Mouse (Mus musculus): ENCODE results near the gene Tbc1d14. TPM values are rescaled to one million over a fixed set of nuclear protein-coding genes. Genes with fewer than 3 reads are reported as not detected.

The Tbc1d14 gene
- polyA plus RNA-seq, 1 experiment from 2014 or later = 38.1 TPM

- H3K4me3 ChIP-seq = peak overlapping the region; percentile 90
- no peaks in the 10 kb centered on the region for H3K9me3 ChIP-seq
- ATAC-seq (ENCODE audit: low FRiP score, low read depth) = no peak
- WGBS = 38% methylated on average over 19 of the region's 19 CpGs
- H3K9ac ChIP-seq = 0 out of 2 replicates have a peak overlapping the region, but pooled peaks have one; percentile 57
- H3K36me3 ChIP-seq = peaks cover 5% of the 10 kb centered on the region
- H3K27ac ChIP-seq = no peak overlapping the region
- H3K4me1 ChIP-seq = peaks cover 27% of the 10 kb centered on the region
- H3K4me2 ChIP-seq (replicated peaks) = peak overlapping the region; percentile 92
- H3K27me3 ChIP-seq = peaks cover 25% of the 10 kb centered on the region
Measured at GRCm38 (mm10) chr5:36485306-36485705, 107.8 kb downstream of the Tbc1d14 start.

GRCm38 (mm10) chr5:36484171-36484990, 108.7 kb downstream of the Tbc1d14 start, which contains the start of the genes Tada2b and Ccdc96:
Tada2b (minus strand) TSS chr5:36484285.
Ccdc96 (plus strand) TSS chr5:36484588.
- H3K9me3 ChIP-seq = no peaks in the 10 kb centered on the region
- peak; percentile 99 for ATAC-seq (ENCODE audit: low FRiP score, low read depth)
- peak within 1 kb of the TSS; percentile 92 for H3K4me2 ChIP-seq (replicated peaks)
- under 1% methylated on average over 87 of the region's 97 CpGs for WGBS
- H3K4me1 ChIP-seq = peaks cover 27% of the 10 kb centered on the region
- peaks cover 5% of the 10 kb centered on the region for H3K36me3 ChIP-seq
- peak within 1 kb of the TSS; percentile 90 for H3K4me3 ChIP-seq
- H3K9ac ChIP-seq = peak within 1 kb of the TSS; percentile 92
- H3K27ac ChIP-seq = peak within 1 kb of the TSS; percentile 39; the same call in 1 of the 2 replicates
- H3K27me3 ChIP-seq = peaks cover 25% of the 10 kb centered on the region

GRCm38 (mm10) chr5:36483203-36484101, 109.6 kb downstream of the Tbc1d14 start:
- Histone ChIP-seq H3K4me2 (replicated peaks) (peak overlapping the region; percentile 92), H3K9ac (peak overlapping the region; percentile 92), H3K4me1 (peaks cover 27% of the 10 kb centered on the region), H3K4me3 (peak overlapping the region; percentile 90), H3K27ac (peak overlapping the region; percentile 39; the same call in 1 of the 2 replicates), H3K36me3 (peaks cover 5% of the 10 kb centered on the region), H3K9me3 (no peaks in the 10 kb centered on the region), H3K27me3 (peaks cover 25% of the 10 kb centered on the region)
- ATAC-seq (ENCODE audit: low FRiP score, low read depth) = peak; percentile 34; the same call in 1 of the 2 replicates
- WGBS = 1% methylated on average over 51 of the region's 58 CpGs

GRCm38 (mm10) chr5:36481114-36481513, 112.0 kb downstream of the Tbc1d14 start:
- whole genome bisulfite sequencing = 69% methylated on average over 1 of the region's 1 CpGs
- ATAC-seq (ENCODE audit: low FRiP score, low read depth) = no peak
- Histone ChIP-seq H3K4me3 (no peak overlapping the region), H3K4me1 (peaks cover 27% of the 10 kb centered on the region), H3K27me3 (peaks cover 16% of the 10 kb centered on the region), H3K4me2 (replicated peaks) (no peak overlapping the region), H3K27ac (no peak overlapping the region), H3K36me3 (peaks cover 14% of the 10 kb centered on the region), H3K9me3 (no peaks in the 10 kb centered on the region), H3K9ac (no peak overlapping the region)

- Histone ChIP-seq H3K4me2 (replicated peaks) (no peak overlapping the region), H3K27ac (no peak overlapping the region), H3K27me3 (peaks cover 9% of the 10 kb centered on the region), H3K9me3 (no peaks in the 10 kb centered on the region), H3K4me1 (peaks cover 27% of the 10 kb centered on the region), H3K9ac (no peak overlapping the region), H3K36me3 (peaks cover 20% of the 10 kb centered on the region), H3K4me3 (no peak overlapping the region)
- no peak for ATAC-seq (ENCODE audit: low FRiP score, low read depth)
- 88% methylated on average over 4 of the region's 4 CpGs for WGBS
Measured at GRCm38 (mm10) chr5:36480398-36480797, 112.7 kb downstream of the Tbc1d14 start.

- Histone ChIP-seq H3K4me1 (peaks cover 22% of the 10 kb centered on the region), H3K36me3 (peaks cover 24% of the 10 kb centered on the region), H3K9ac (no peak overlapping the region), H3K27ac (no peak overlapping the region), H3K4me3 (no peak overlapping the region), H3K27me3 (peaks cover 2% of the 10 kb centered on the region; the same call in 1 of the 2 replicates), H3K9me3 (no peaks in the 10 kb centered on the region), H3K4me2 (replicated peaks) (no peak overlapping the region)
- 73% methylated on average over 2 of the region's 2 CpGs for WGBS
- no peak for ATAC-seq (ENCODE audit: low FRiP score, low read depth)
Measured at GRCm38 (mm10) chr5:36479735-36480134, 113.3 kb downstream of the Tbc1d14 start.

- no peaks in the 10 kb centered on the region for H3K9me3 ChIP-seq
- no peak for ATAC-seq (ENCODE audit: low FRiP score, low read depth)
- WGBS = 94% methylated on average over 6 of the region's 6 CpGs
Measured at GRCm38 (mm10) chr5:36478540-36479420, 114.3 kb downstream of the Tbc1d14 start.

GRCm38 (mm10) chr5:36477486-36477885, 115.6 kb downstream of the Tbc1d14 start:
- H3K4me1 ChIP-seq = peaks cover 11% of the 10 kb centered on the region
- H3K27ac ChIP-seq = no peak overlapping the region
- H3K36me3 ChIP-seq = peaks cover 40% of the 10 kb centered on the region
- WGBS = 82% methylated on average over 3 of the region's 3 CpGs
- no peaks in the 10 kb centered on the region for H3K27me3 ChIP-seq
- H3K4me2 ChIP-seq (replicated peaks) = no peak overlapping the region
- no peak overlapping the region for H3K9ac ChIP-seq
- no peaks in the 10 kb centered on the region for H3K9me3 ChIP-seq
- no peak overlapping the region for H3K4me3 ChIP-seq
- no peak for ATAC-seq (ENCODE audit: low FRiP score, low read depth)

More at GRCm38 (mm10) chr5:36478540-36479420, 114.3 kb downstream of the Tbc1d14 start:
- H3K4me2 ChIP-seq (replicated peaks) = no peak overlapping the region
- H3K4me1 ChIP-seq = peaks cover 20% of the 10 kb centered on the region
- H3K27me3 ChIP-seq = no peaks in the 10 kb centered on the region
- no peak overlapping the region for H3K4me3 ChIP-seq
- H3K27ac ChIP-seq = no peak overlapping the region
- H3K9ac ChIP-seq = no peak overlapping the region
- peaks cover 30% of the 10 kb centered on the region for H3K36me3 ChIP-seq

- Histone ChIP-seq H3K36me3 (peaks cover 67% of the 10 kb centered on the region), H3K27ac (no peak overlapping the region), H3K9me3 (no peaks in the 10 kb centered on the region), H3K4me2 (replicated peaks) (no peak overlapping the region), H3K4me3 (no peak overlapping the region), H3K27me3 (no peaks in the 10 kb centered on the region), H3K9ac (no peak overlapping the region), H3K4me1 (no peaks in the 10 kb centered on the region)
- no peak; the same call in 1 of the 2 replicates for ATAC-seq (ENCODE audit: low FRiP score, low read depth)
- WGBS = 84% methylated on average over 5 of the region's 5 CpGs
Measured at GRCm38 (mm10) chr5:36474283-36474682, 118.8 kb downstream of the Tbc1d14 start.

GRCm38 (mm10) chr5:36472876-36473655, 120.0 kb downstream of the Tbc1d14 start:
- ATAC-seq (ENCODE audit: low FRiP score, low read depth) = no peak
- H3K9ac ChIP-seq = no peak overlapping the region
- no peaks in the 10 kb centered on the region for H3K4me1 ChIP-seq
- 89% methylated on average over 4 of the region's 4 CpGs for WGBS
- no peak overlapping the region for H3K27ac ChIP-seq
- H3K36me3 ChIP-seq = peaks cover 79% of the 10 kb centered on the region
- H3K9me3 ChIP-seq = no peaks in the 10 kb centered on the region
- H3K4me2 ChIP-seq (replicated peaks) = no peak overlapping the region
- H3K4me3 ChIP-seq = no peak overlapping the region
- H3K27me3 ChIP-seq = no peaks in the 10 kb centered on the region

All from limb, embryonic 13.5 days (tissue).